Mouse (Mus musculus): ENCODE measurements around the gene Rexo5. TPM values are rescaled to one million over a fixed set of nuclear protein-coding genes. Genes with fewer than 3 reads are reported as not detected.

Rexo5 gene
- polyA plus RNA-seq, 1 experiment: 31.4 TPM

GRCm38 (mm10) chr7:119760527-119760951 lies 33.3 kb upstream of the Rexo5 start, which contains the start of gene Acsm3:
Gene Acsm3, plus strand, starts transcription at chr7:119760923.
- no peaks in the 10 kb centered on the region for H3K9me3 ChIP-seq (replicated peaks; ENCODE audit: control insufficient read depth, insufficient read depth, low read length, poor library complexity, severe bottlenecking)
- peak within 1 kb of the TSS; percentile 49; the same call in 1 of the 2 replicates for H3K4me3 ChIP-seq (ENCODE audit: low read depth, low read length)
- no peak within 1 kb of the TSS for H3K27ac ChIP-seq (ENCODE audit: insufficient read depth, low read length)
- no peaks in the 10 kb centered on the region for H3K36me3 ChIP-seq (ENCODE audit: control insufficient read depth, insufficient read depth, low read length, poor library complexity, severe bottlenecking)
- H3K9ac ChIP-seq (ENCODE audit: low read depth, poor library complexity, severe bottlenecking): no peak within 1 kb of the TSS
- H3K27me3 ChIP-seq (ENCODE audit: control insufficient read depth, insufficient read depth, low read length, poor library complexity, severe bottlenecking): no peaks in the 10 kb centered on the region
- TF ChIP-seq CTCF (IDR thresholded peaks at IDR 0.05; ENCODE audit: low read depth, low read length) (no peak), POLR2A (IDR thresholded peaks at IDR 0.05; ENCODE audit: insufficient read depth, low read length) (no peak), EP300 (IDR thresholded peaks at IDR 0.05; ENCODE audit: insufficient read depth, low read depth, low read length) (no peak)
- H3K4me1 ChIP-seq (ENCODE audit: control insufficient read depth, insufficient read depth, low read length): no peaks in the 10 kb centered on the region

GRCm38 (mm10) chr7:119762166-119762697 lies 31.6 kb upstream of the Rexo5 start:
- Histone ChIP-seq H3K9ac (ENCODE audit: low read depth, poor library complexity, severe bottlenecking) (no peak overlapping the region), H3K27me3 (ENCODE audit: control insufficient read depth, insufficient read depth, low read length, poor library complexity, severe bottlenecking) (no peaks in the 10 kb centered on the region), H3K4me3 (ENCODE audit: low read depth, low read length) (no peak overlapping the region), H3K4me1 (ENCODE audit: control insufficient read depth, insufficient read depth, low read length) (no peaks in the 10 kb centered on the region), H3K27ac (ENCODE audit: insufficient read depth, low read length) (no peak overlapping the region), H3K36me3 (ENCODE audit: control insufficient read depth, insufficient read depth, low read length, poor library complexity, severe bottlenecking) (no peaks in the 10 kb centered on the region), H3K9me3 (replicated peaks; ENCODE audit: control insufficient read depth, insufficient read depth, low read length, poor library complexity, severe bottlenecking) (no peaks in the 10 kb centered on the region)
- TF ChIP-seq EP300 (IDR thresholded peaks at IDR 0.05; ENCODE audit: insufficient read depth, low read depth, low read length) (no peak), POLR2A (IDR thresholded peaks at IDR 0.05; ENCODE audit: insufficient read depth, low read length) (no peak), CTCF (IDR thresholded peaks at IDR 0.05; ENCODE audit: low read depth, low read length) (no peak)

- no peaks in the 10 kb centered on the region for H3K4me1 ChIP-seq (ENCODE audit: control insufficient read depth, insufficient read depth, low read length)
- TF ChIP-seq CTCF (IDR thresholded peaks at IDR 0.05; ENCODE audit: low read depth, low read length) (no peak), POLR2A (IDR thresholded peaks at IDR 0.05; ENCODE audit: insufficient read depth, low read length) (no peak), EP300 (IDR thresholded peaks at IDR 0.05; ENCODE audit: insufficient read depth, low read depth, low read length) (no peak)
- H3K9me3 ChIP-seq (replicated peaks; ENCODE audit: control insufficient read depth, insufficient read depth, low read length, poor library complexity, severe bottlenecking): no peaks in the 10 kb centered on the region
- H3K36me3 ChIP-seq (ENCODE audit: control insufficient read depth, insufficient read depth, low read length, poor library complexity, severe bottlenecking): no peaks in the 10 kb centered on the region
- no peak overlapping the region for H3K27ac ChIP-seq (ENCODE audit: insufficient read depth, low read length)
- no peak overlapping the region for H3K4me3 ChIP-seq (ENCODE audit: low read depth, low read length)
- H3K27me3 ChIP-seq (ENCODE audit: control insufficient read depth, insufficient read depth, low read length, poor library complexity, severe bottlenecking): no peaks in the 10 kb centered on the region
- H3K9ac ChIP-seq (ENCODE audit: low read depth, poor library complexity, severe bottlenecking): no peak overlapping the region
Observed at GRCm38 (mm10) chr7:119764377-119764776, 29.4 kb upstream of the Rexo5 start.

GRCm38 (mm10) chr7:119766996-119767395 lies 26.8 kb upstream of the Rexo5 start:
- Histone ChIP-seq H3K4me1 (ENCODE audit: control insufficient read depth, insufficient read depth, low read length) (no peaks in the 10 kb centered on the region), H3K27ac (ENCODE audit: insufficient read depth, low read length) (no peak overlapping the region), H3K9ac (ENCODE audit: low read depth, poor library complexity, severe bottlenecking) (no peak overlapping the region), H3K27me3 (ENCODE audit: control insufficient read depth, insufficient read depth, low read length, poor library complexity, severe bottlenecking) (no peaks in the 10 kb centered on the region), H3K36me3 (ENCODE audit: control insufficient read depth, insufficient read depth, low read length, poor library complexity, severe bottlenecking) (no peaks in the 10 kb centered on the region), H3K4me3 (ENCODE audit: low read depth, low read length) (no peak overlapping the region), H3K9me3 (replicated peaks; ENCODE audit: control insufficient read depth, insufficient read depth, low read length, poor library complexity, severe bottlenecking) (no peaks in the 10 kb centered on the region)
- no peak for TF ChIP-seq CTCF (IDR thresholded peaks at IDR 0.05; ENCODE audit: low read depth, low read length)

- Histone ChIP-seq H3K9me3 (replicated peaks; ENCODE audit: control insufficient read depth, insufficient read depth, low read length, poor library complexity, severe bottlenecking) (no peaks in the 10 kb centered on the region), H3K4me1 (ENCODE audit: control insufficient read depth, insufficient read depth, low read length) (no peaks in the 10 kb centered on the region), H3K36me3 (ENCODE audit: control insufficient read depth, insufficient read depth, low read length, poor library complexity, severe bottlenecking) (no peaks in the 10 kb centered on the region), H3K27me3 (ENCODE audit: control insufficient read depth, insufficient read depth, low read length, poor library complexity, severe bottlenecking) (no peaks in the 10 kb centered on the region), H3K9ac (ENCODE audit: low read depth, poor library complexity, severe bottlenecking) (no peak overlapping the region), H3K27ac (ENCODE audit: insufficient read depth, low read length) (no peak overlapping the region), H3K4me3 (ENCODE audit: low read depth, low read length) (no peak overlapping the region)
- TF ChIP-seq POLR2A (IDR thresholded peaks at IDR 0.05; ENCODE audit: insufficient read depth, low read length) (no peak), EP300 (IDR thresholded peaks at IDR 0.05; ENCODE audit: insufficient read depth, low read depth, low read length) (no peak), CTCF (IDR thresholded peaks at IDR 0.05; ENCODE audit: low read depth, low read length) (no peak)
Observed at GRCm38 (mm10) chr7:119769895-119770294, 23.9 kb upstream of the Rexo5 start.

GRCm38 (mm10) chr7:119783453-119783852 lies 10.4 kb upstream of the Rexo5 start:
- TF ChIP-seq POLR2A (IDR thresholded peaks at IDR 0.05; ENCODE audit: insufficient read depth, low read length) (no peak), EP300 (IDR thresholded peaks at IDR 0.05; ENCODE audit: insufficient read depth, low read depth, low read length) (no peak), CTCF (IDR thresholded peaks at IDR 0.05; ENCODE audit: low read depth, low read length) (no peak)

More at GRCm38 (mm10) chr7:119783453-119783852, 10.4 kb upstream of the Rexo5 start:
- H3K9me3 ChIP-seq (replicated peaks; ENCODE audit: control insufficient read depth, insufficient read depth, low read length, poor library complexity, severe bottlenecking): no peaks in the 10 kb centered on the region
- peaks cover 20% of the 10 kb centered on the region for H3K36me3 ChIP-seq (ENCODE audit: control insufficient read depth, insufficient read depth, low read length, poor library complexity, severe bottlenecking)
- H3K4me3 ChIP-seq (ENCODE audit: low read depth, low read length): no peak overlapping the region
- no peak overlapping the region for H3K9ac ChIP-seq (ENCODE audit: low read depth, poor library complexity, severe bottlenecking)
- H3K27me3 ChIP-seq (ENCODE audit: control insufficient read depth, insufficient read depth, low read length, poor library complexity, severe bottlenecking): no peaks in the 10 kb centered on the region
- H3K27ac ChIP-seq (ENCODE audit: insufficient read depth, low read length): no peak overlapping the region
- H3K4me1 ChIP-seq (ENCODE audit: control insufficient read depth, insufficient read depth, low read length): no peaks in the 10 kb centered on the region

All from ES-Bruce4 (cell line).